Mouse (Mus musculus) inflammation-experienced regulatory T-cells, adult 6 months (primary cell): ENCODE results near the gene Klk6. TPM values are rescaled to one million over a fixed set of nuclear protein-coding genes. Genes with fewer than 3 reads are reported as not detected.

ENCODE experiments used
- ATAC-seq: one replicate; pipeline ENCODE4 v1.8.0; 2017
- polyA plus RNA-seq, 3 experiments: library from polyadenylated mRNA; unstranded; fragments of 100-300 nt; shearing (Covaris generic); gene quantifications; one replicate each; pipeline ENCODE4 v1.2.1; 2017

Gene Klk6
- polyA plus RNA-seq, result under 1 TPM in 1 of 3 experiments, not detected in 2; 0.52 TPM

DNA sequence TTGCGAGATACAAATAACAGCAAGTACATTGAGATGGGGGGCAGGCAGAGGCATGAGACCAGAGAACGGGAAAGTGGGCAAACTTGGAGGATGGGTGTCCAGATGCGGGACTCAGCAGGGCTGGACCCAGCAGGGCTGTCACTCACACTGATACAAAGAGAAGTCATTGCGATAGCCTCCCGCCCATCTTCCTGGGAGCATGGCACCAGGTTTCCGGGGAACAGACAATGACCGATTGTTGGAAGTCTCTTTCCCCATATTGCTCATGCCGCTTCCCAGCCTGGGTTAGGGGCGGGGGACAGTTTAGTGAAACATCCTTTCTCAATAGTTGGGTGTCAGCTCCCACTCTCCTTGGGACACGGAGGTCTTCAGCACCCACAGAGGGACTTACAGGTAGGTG lies at the start of gene Klk6:
Klk6 (plus strand) TSS at position 301 of the 400 bp plus-strand sequence.
- ATAC-seq, result no peak

- no peak for ATAC-seq
Measured at GRCm38 (mm10) chr7:43774802-43775201, 49.5 kb upstream of the Klk6 start.

- ATAC-seq, result no peak
Measured at GRCm38 (mm10) chr7:43775311-43776057, 48.8 kb upstream of the Klk6 start.

DNA sequence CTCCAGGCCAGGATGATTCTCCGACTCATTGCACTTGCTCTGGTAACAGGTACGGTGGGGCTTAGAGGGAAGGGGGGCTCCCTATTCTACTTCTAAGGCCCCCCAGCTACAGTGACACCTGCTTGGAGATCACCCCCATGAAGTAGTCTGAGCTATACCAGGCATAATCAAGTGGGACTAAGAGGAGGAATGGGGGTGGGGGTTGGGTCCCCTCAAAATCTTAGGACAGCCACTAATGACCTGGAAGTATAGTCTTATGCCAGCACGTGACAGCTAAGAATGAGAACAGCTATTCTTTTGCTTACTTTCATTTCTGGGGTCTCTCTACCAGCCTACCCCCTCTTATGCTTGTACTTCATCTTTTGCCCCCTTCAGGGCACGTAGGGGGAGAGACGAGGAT lies 47.8 kb upstream of the Klk6 start:
- ATAC-seq, result no peak

GRCm38 (mm10) chr7:43777423-43777822 lies 46.9 kb upstream of the Klk6 start:
- no peak for ATAC-seq

GRCm38 (mm10) chr7:43778176-43778970 lies 45.9 kb upstream of the Klk6 start:
- ATAC-seq, result no peak

GRCm38 (mm10) chr7:43780241-43780640 lies 44.1 kb upstream of the Klk6 start:
- ATAC-seq, result no peak

DNA sequence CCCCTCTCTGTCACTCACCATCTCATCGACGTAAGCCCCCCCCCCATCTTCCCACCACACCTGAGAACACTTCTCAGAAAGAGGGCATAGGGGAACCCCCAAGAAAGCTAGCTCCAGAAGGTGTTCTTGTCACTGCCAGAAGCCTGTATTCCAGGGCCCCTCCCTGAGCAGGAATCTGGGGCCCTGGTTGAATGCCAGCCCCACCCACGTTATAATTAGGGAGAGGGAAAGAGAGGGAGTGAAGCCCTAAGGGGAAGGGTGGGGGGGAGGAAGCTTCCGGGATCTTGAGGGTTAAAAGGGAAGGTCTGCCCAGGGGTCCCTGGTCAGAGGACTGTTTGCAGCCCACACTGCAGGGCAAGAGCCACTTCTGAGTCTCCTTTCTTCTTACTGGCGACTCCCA lies 43.6 kb upstream of the Klk6 start, which contains the start of gene Klk10:
Klk10 (plus strand) TSS at position 290 of the 400 bp plus-strand sequence.
- ATAC-seq, result no peak

DNA sequence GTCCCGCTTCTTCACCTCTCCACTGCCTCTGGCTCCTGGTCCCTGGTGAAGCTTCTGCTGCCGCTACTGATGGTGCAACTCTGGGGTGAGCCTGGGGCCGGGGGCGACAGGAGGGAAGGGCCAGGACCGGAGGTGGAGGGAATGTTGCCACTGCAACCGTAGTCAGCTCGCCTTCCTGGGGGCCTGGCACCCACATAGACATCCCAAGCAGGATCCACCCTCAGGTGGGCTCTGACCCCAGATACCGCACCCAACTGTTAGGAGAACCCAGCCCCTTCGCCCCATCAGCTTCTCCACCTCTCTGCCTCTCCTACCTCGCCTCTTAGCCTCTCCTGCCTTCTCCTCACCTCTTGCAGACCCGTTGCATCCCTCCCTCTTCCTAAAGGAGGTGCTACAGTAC lies 42.8 kb upstream of the Klk6 start:
- no peak for ATAC-seq

DNA sequence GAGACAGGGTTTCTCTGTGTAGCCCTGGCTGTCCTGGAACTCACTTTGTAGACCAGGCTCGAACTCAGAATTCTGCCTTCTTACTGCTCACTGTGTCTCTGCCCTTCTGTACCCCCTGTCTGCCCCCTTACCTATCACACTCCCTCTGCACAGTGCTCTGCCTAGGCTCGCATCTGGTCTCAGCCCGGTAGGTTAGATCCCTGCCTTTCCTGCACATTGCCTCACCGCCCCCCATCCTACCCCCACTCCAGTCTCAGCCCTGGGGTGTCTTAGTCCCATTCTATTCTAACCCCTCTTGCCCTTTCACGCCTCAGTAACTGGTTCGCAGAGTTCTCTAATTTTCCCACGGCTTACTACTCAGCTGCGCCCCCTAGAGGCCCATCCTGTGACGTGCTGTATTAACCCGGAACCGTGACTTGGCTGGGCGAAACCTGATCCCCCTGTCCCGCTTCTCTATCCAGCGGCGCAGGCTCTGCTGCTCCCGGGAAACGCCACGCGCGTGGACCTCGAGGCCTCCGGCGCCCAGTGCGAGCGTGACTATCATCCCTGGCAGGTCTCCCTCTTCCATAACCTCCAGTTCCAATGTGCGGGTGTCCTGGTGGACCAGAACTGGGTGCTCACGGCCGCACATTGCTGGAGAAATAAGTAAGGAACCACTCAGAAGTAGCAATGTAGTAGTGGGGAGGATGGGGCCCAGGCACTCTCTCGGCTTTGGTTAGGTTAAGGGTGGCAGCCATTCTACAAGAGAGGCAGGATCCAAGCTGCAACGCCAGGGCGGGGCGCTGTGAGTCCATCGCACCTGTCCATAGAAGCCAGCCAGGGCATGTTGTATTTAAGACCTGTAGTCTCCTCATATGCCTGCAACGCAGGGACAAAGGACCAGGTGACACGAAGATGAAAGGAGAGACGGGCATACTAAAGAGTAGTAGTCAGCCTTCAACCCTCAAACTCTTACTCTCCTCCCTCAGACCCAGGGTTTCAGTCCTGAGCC lies 41.7 kb upstream of the Klk6 start:
- peak; percentile 81 for ATAC-seq

GRCm38 (mm10) chr7:43785286-43785685 lies 39.0 kb upstream of the Klk6 start:
- ATAC-seq, result no peak

- ATAC-seq, result no peak
Measured at GRCm38 (mm10) chr7:43788096-43788495, 36.2 kb upstream of the Klk6 start.

- no peak for ATAC-seq
Measured at GRCm38 (mm10) chr7:43789295-43789694, 35.0 kb upstream of the Klk6 start.

DNA sequence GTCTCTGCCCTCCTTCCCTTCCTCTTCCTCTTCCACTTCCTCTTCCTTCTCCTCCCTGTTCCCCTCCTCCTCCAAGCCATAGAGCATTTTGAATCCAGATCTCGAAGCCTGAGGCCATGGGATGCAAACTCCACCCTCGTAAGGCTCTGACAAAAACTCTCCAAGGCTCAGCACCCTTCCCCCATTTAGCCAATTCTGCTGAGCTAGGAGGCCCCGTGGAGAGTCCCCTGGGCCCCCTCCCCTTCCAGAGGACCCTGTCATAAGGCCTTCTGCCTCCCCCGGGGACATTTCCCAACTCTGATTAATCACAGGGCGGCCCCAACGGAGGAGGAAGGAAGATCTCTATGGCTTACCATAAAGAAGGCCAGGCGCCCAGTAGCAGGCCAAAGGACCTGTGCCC lies 32.7 kb upstream of the Klk6 start, which contains the start of gene Klk9:
Klk9 (plus strand) TSS at position 301 of the 400 bp plus-strand sequence.
- ATAC-seq, result no peak

GRCm38 (mm10) chr7:43796355-43796754 lies 27.9 kb upstream of the Klk6 start:
- no peak for ATAC-seq

DNA sequence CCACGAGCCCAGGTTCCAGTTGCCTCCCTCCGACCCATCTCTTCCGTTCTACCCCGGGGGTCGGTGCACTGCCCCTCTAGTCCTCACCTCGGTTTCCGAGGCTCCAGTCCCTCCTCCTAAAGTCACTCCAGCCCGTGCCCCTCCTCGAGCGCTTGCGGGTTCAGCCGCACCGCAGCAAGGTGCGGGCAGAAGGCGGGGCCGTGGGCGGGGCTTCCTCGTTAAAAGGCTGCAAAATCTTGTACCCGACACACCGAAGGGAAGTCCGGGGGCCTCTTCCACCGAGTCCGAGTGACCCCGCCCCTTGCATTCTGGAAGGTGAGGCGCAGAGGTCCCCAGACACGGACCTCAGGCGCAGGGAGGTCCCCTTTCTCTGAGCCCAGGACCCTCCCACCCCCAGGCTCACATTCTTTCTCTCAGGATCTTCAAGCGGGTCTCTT lies 26.9 kb upstream of the Klk6 start, which contains the start of gene Klk8:
Klk8 (plus strand) TSS at position 245 of the 437 bp plus-strand sequence.
- peak; percentile 57 for ATAC-seq

DNA sequence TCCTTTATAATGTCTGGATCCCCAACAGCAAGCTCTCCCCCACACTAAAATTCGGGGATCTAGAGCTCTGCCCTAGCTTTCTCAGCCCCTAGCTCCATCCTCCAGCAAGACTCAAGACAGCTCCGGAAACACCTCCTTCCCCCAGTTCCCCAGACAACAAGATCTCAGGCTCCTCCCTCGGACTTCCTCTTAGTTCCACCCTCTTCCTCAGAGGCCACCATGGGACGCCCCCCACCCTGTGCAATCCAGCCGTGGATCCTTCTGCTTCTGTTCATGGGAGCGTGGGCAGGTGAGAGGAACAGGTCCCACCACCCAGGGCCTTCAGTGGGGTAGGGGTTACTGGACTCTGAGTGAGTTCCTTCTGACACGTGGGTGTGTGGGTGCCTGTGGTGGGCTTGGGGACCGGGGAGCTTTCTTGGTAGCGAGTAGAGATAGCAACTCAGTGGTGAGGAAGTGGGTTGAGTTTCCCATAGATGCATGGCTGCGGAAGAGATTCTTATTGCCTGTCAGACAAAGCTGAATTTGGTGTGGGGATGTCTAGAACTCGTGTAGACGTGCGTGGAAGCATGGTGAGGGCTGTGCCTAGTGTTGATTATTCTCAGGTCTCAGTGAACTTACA lies 26.3 kb upstream of the Klk6 start:
- ATAC-seq, result peak; percentile 85

GRCm38 (mm10) chr7:43799876-43800275 lies 24.4 kb upstream of the Klk6 start:
- ATAC-seq, result no peak

GRCm38 (mm10) chr7:43810994-43811393 lies 13.3 kb upstream of the Klk6 start, which contains the start of gene Klk7:
Gene Klk7, plus strand, starts transcription at chr7:43811294.
- no peak for ATAC-seq

DNA sequence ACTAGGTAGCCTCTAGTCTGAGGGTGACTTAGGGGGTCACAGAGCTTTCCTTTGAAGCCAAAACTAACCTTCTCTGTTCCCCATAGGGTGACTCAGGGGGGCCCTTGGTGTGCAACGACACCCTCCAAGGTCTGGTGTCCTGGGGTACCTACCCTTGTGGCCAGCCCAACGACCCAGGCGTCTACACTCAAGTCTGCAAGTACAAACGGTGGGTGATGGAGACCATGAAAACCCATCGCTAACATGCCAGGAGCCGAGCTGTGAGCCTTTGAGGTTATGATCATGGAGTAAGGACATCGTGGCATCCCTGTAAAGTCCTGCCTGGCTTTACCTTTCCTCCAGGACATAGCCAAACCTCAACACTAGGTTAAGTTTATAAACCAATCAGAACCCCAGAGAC lies 9.1 kb upstream of the Klk6 start:
- no peak for ATAC-seq

- no peak for ATAC-seq
Measured at GRCm38 (mm10) chr7:43816746-43817145, 7.6 kb upstream of the Klk6 start.

DNA sequence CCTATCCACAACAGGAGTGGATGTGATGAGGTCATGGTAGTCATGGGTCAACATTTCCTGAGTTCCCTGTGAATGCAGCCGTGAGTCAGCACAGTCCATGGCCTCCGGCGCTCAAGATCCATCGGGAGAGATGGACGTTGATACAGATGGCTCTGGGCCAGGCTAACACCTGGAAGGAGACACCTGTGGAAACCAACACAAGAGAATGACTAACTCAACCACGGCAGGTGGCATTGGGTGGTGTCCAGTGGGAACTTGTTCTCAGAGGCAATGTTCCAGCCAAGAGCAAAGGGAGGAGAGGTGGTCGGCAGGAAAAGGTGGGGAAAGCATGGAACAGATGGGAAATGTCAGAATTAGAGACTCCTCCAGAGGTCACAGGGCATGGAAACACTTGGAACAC lies 2.7 kb upstream of the Klk6 start:
- ATAC-seq, result no peak
